Comparison of ENCODE assay signal across 15 mouse cellular contexts in the genomic region with DNA sequence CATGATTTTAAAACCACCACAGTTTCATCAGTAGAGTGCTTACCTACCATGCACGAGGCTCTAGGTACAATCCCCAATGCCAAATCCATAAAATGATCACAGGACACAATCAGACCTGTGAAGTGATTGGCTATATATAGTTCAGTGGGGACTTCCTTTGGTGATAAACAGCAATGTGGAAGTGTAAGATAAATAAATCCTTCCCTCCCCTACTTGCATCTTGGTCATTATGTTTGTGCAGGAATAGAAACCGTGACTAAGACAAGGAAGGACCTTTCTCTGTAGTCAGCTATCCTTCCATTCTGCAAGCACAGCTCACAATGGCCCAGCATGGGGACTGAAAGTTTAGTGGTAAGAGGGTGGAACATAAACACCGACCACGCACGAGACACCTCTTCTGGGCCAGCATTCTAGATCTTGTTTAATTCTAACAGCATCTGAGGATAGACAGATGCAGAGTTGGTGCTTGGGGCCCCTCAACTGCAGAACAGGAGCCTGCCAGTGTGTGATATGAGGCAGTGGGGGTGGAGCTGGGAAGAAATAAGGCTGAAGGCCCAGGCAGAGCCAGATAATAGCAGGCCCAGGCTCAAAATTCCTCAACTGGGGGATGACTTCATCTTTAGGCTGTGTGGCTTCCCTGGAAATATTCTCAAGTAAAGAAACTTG. TPM values are rescaled to one million over a fixed set of nuclear protein-coding genes. Genes with fewer than 3 reads are reported as not detected.
DNase-seq lines count a peak whose midpoint lies in the region; ATAC-seq and TF ChIP-seq lines count a peak whose summit lies in the region.
"Had no signal": no experiment of that assay in that cellular context is flagged by ENCODE, and none has a peak within 500 bp of the region (broad histone marks: within the 10 kb centered on the region; RNA-seq: fewer than 3 reads in every experiment).

No protein-coding gene starts in this region.

- H3K27me3 ChIP-seq in intestine, embryonic 16.5 days (replicated peaks; ENCODE audit: control insufficient read depth, insufficient read depth, low read length), result no peaks in the 10 kb centered on the region
- H3K27me3 ChIP-seq: neural tube, embryonic 13.5 days; Patski had no signal

- WGBS in bone marrow, adult 2 months, result 52% methylated on average over 5 of the region's 5 CpGs
- 51% methylated on average over 5 of the region's 5 CpGs for WGBS in intestine, embryonic 16.5 days

- no peaks in the 10 kb centered on the region for H3K36me3 ChIP-seq in intestine, embryonic 16.5 days (ENCODE audit: control insufficient read depth, insufficient read depth, low read length)
- H3K36me3 ChIP-seq: midbrain, embryonic 10.5 days; neural tube, embryonic 13.5 days had no signal

- H3K9me3 ChIP-seq in intestine, embryonic 16.5 days (ENCODE audit: control insufficient read depth, low read length), result no peaks in the 10 kb centered on the region
- H3K9me3 ChIP-seq: midbrain, embryonic 10.5 days; neural tube, embryonic 13.5 days had no signal

- H3K27ac ChIP-seq in bone marrow, adult 2 months (ENCODE audit: control insufficient read depth, insufficient read depth, low read depth, low read length, poor library complexity), result peak overlapping the region; percentile 82; the same call in 1 of the 2 replicates
- H3K27ac ChIP-seq in intestine, embryonic 16.5 days (ENCODE audit: low read length), result no peak overlapping the region
- H3K27ac ChIP-seq: midbrain, embryonic 10.5 days; neural tube, embryonic 13.5 days had no signal

- DNase-seq in frontal cortex, postnatal 10 days (ENCODE audit: low spot score in 2 of 2), result no peak
- no peak for DNase-seq in kidney, adult 9 months
- no peak for DNase-seq in cerebellum, adult 11-12 months
- no peak for DNase-seq in layer of hippocampus, adult 11-12 months (ENCODE audit: low spot score)
- DNase-seq: adrenal gland, postnatal 25 days; kidney, postnatal 10 days; right cerebral cortex, postnatal 4 days had no signal

- no peak overlapping the region for H3K4me2 ChIP-seq in intestine, embryonic 16.5 days (ENCODE audit: low read depth, low read length)
- H3K4me2 ChIP-seq: neural tube, embryonic 13.5 days had no signal

- no peak overlapping the region for H3K9ac ChIP-seq in intestine, embryonic 16.5 days (ENCODE audit: low read depth, low read length)
- H3K9ac ChIP-seq: neural tube, embryonic 13.5 days had no signal

- H3K4me3 ChIP-seq in bone marrow, adult 2 months (replicated peaks; ENCODE audit: control insufficient read depth, low read depth, low read length), result no peak overlapping the region
- H3K4me3 ChIP-seq in intestine, embryonic 16.5 days (ENCODE audit: low read length), result no peak overlapping the region
- H3K4me3 ChIP-seq: midbrain, embryonic 10.5 days; neural tube, embryonic 13.5 days had no signal

- TF ChIP-seq POLR2A in bone marrow, adult 2 months (IDR thresholded peaks at IDR 0.05; ENCODE audit: borderline replicate concordance, control insufficient read depth, low read depth, low read length), result no peak

- ATAC-seq in frontal cortex, adult (ENCODE audit: low TSS enrichment), result peak; percentile 59
- ATAC-seq in intestine, embryonic 16.5 days, result peak; percentile 45; the same call in 1 of the 2 replicates
- peak; percentile 91 for ATAC-seq in megakaryocyte-erythroid progenitor cell, adult 5-6 weeks (replicated peaks; ENCODE audit: low FRiP score, low TSS enrichment, poor library complexity, severe bottlenecking)
- ATAC-seq: forebrain, embryonic 16.5 days; Patski had no signal

- peaks cover 2% of the 10 kb centered on the region; the same call in 1 of the 2 replicates for H3K4me1 ChIP-seq in bone marrow, adult 2 months (ENCODE audit: control insufficient read depth, insufficient read depth, low read length)
- peaks cover 5% of the 10 kb centered on the region; the same call in 1 of the 2 replicates for H3K4me1 ChIP-seq in intestine, embryonic 16.5 days (ENCODE audit: control insufficient read depth, insufficient read depth, low read length)
- H3K4me1 ChIP-seq: neural tube, embryonic 13.5 days had no signal

- no peak for TF ChIP-seq CTCF in bone marrow, adult 2 months (IDR thresholded peaks at IDR 0.05; ENCODE audit: control insufficient read depth, insufficient read depth, low read length)

RNA-seq across cellular contexts. Expression of a gene that starts 25.0 kb away (rescaled TPM):
- 23.9 and 28.6 TPM in 2 replicates for polyA plus RNA-seq in bone marrow, adult 2 months (2011; ENCODE audit: insufficient read depth, insufficient read length, low replicate concordance, missing spikeins)
- 14.0 and 14.2 TPM in 2 replicates for polyA plus RNA-seq in intestine, embryonic 16.5 days (2015; fragmentation: Nextera tagmentation; extraction: Ambion mirVana)
- 21.0 and 24.0 TPM in 2 replicates for total RNA-seq in megakaryocyte-erythroid progenitor cell, adult 5-6 weeks (2014; fragmentation: Nextera tagmentation)
- 25.7 and 44.6 TPM in 2 replicates for total RNA-seq in megakaryocyte-erythroid progenitor cell, adult 5-6 weeks (2017)

RNA-seq across cellular contexts. Expression of a gene that starts 27.6 kb away (rescaled TPM):
- polyA plus RNA-seq in bone marrow, adult 2 months (2011; ENCODE audit: insufficient read depth, insufficient read length, low replicate concordance, missing spikeins), result 13.6 and 14.4 TPM in 2 replicates
- polyA plus RNA-seq in intestine, embryonic 16.5 days (2015; fragmentation: Nextera tagmentation; extraction: Ambion mirVana), result 16.5 and 19.7 TPM in 2 replicates
- total RNA-seq in megakaryocyte-erythroid progenitor cell, adult 5-6 weeks (2014; fragmentation: Nextera tagmentation), result 10.4 and 15.1 TPM in 2 replicates
- total RNA-seq in megakaryocyte-erythroid progenitor cell, adult 5-6 weeks (2017), result 23.2 and 24.4 TPM in 2 replicates
